Mouse (Mus musculus): Measurements from ENCODE around the gene Prdm4. TPM values are rescaled to one million over a fixed set of nuclear protein-coding genes. Genes with fewer than 3 reads are reported as not detected.

The Prdm4 gene
- polyA plus RNA-seq, 1 experiment from 2014 or later, result 23.6 TPM

- 92% methylated on average over 11 of the region's 11 CpGs for whole genome bisulfite sequencing
- Histone ChIP-seq H3K4me1 (replicated peaks) (peaks cover 19% of the 10 kb centered on the region), H3K4me3 (no peak overlapping the region), H3K9me3 (no peaks in the 10 kb centered on the region), H3K4me2 (no peak overlapping the region), H3K36me3 (no peaks in the 10 kb centered on the region), H3K9ac (no peak overlapping the region), H3K27me3 (peaks cover 11% of the 10 kb centered on the region; the same call in 1 of the 2 replicates), H3K27ac (no peak overlapping the region)
- ATAC-seq (ENCODE audit: low FRiP score), result no peak
Observed at GRCm38 (mm10) chr10:85929962-85930361, 13.0 kb upstream of the Prdm4 start.

- Histone ChIP-seq H3K27me3 (peaks cover 11% of the 10 kb centered on the region; the same call in 1 of the 2 replicates), H3K9me3 (no peaks in the 10 kb centered on the region), H3K36me3 (no peaks in the 10 kb centered on the region), H3K4me3 (peak overlapping the region; percentile 57), H3K4me1 (replicated peaks) (peaks cover 19% of the 10 kb centered on the region), H3K27ac (no peak overlapping the region), H3K9ac (peak overlapping the region; percentile 73), H3K4me2 (peak overlapping the region; percentile 87)
- no peak for ATAC-seq (ENCODE audit: low FRiP score)
- WGBS, result 52% methylated on average over 11 of the region's 11 CpGs
Observed at GRCm38 (mm10) chr10:85929208-85929591, 12.3 kb upstream of the Prdm4 start.

- peak overlapping the region; percentile 87 for H3K4me2 ChIP-seq
- H3K9me3 ChIP-seq, result no peaks in the 10 kb centered on the region
- peak overlapping the region; percentile 73 for H3K9ac ChIP-seq
- peak; percentile 94 for ATAC-seq (ENCODE audit: low FRiP score)
- H3K4me1 ChIP-seq (replicated peaks), result peaks cover 19% of the 10 kb centered on the region
- WGBS, result 1% methylated on average over 63 of the region's 63 CpGs
- peaks cover 11% of the 10 kb centered on the region; the same call in 1 of the 2 replicates for H3K27me3 ChIP-seq
- H3K27ac ChIP-seq, result 0 out of 2 replicates have a peak overlapping the region, but pooled peaks have one; percentile 23
- no peaks in the 10 kb centered on the region for H3K36me3 ChIP-seq
- peak overlapping the region; percentile 57 for H3K4me3 ChIP-seq
Observed at GRCm38 (mm10) chr10:85928499-85929207, 11.7 kb upstream of the Prdm4 start.

- Histone ChIP-seq H3K4me3 (peak within 1 kb of the TSS; percentile 57), H3K9me3 (no peaks in the 10 kb centered on the region), H3K36me3 (no peaks in the 10 kb centered on the region), H3K9ac (peak within 1 kb of the TSS; percentile 73), H3K27me3 (peaks cover 15% of the 10 kb centered on the region; the same call in 1 of the 2 replicates), H3K4me1 (replicated peaks) (peaks cover 19% of the 10 kb centered on the region), H3K4me2 (peak within 1 kb of the TSS; percentile 87), H3K27ac (0 out of 2 replicates have a peak within 1 kb of the TSS, but pooled peaks have one; percentile 23)
- 0 out of 2 replicates have a peak, but pooled peaks have one; percentile 23 for ATAC-seq (ENCODE audit: low FRiP score)
- WGBS, result 2% methylated on average over 23 of the region's 23 CpGs
Observed at GRCm38 (mm10) chr10:85927676-85928445, 10.9 kb upstream of the Prdm4 start, which contains the start of gene Ascl4. TSS of gene Ascl4 (plus strand) at chr10:85927681.

GRCm38 (mm10) chr10:85879886-85880486, 37.0 kb downstream of the Prdm4 start:
- H3K4me3 ChIP-seq, result no peak overlapping the region
- H3K4me2 ChIP-seq, result no peak overlapping the region
- 94% methylated on average over 8 of the region's 8 CpGs for WGBS
- H3K9ac ChIP-seq, result no peak overlapping the region
- ATAC-seq (ENCODE audit: low FRiP score), result no peak
- H3K27ac ChIP-seq, result no peak overlapping the region
- no peaks in the 10 kb centered on the region for H3K4me1 ChIP-seq (replicated peaks)
- no peaks in the 10 kb centered on the region for H3K9me3 ChIP-seq
- H3K36me3 ChIP-seq, result peaks cover 92% of the 10 kb centered on the region
- no peaks in the 10 kb centered on the region for H3K27me3 ChIP-seq

GRCm38 (mm10) chr10:85875812-85876211, 41.1 kb downstream of the Prdm4 start:
- no peak overlapping the region for H3K4me2 ChIP-seq
- no peak overlapping the region for H3K9ac ChIP-seq
- peaks cover 67% of the 10 kb centered on the region for H3K36me3 ChIP-seq
- H3K4me1 ChIP-seq (replicated peaks), result peaks cover 15% of the 10 kb centered on the region
- no peak overlapping the region for H3K27ac ChIP-seq
- no peaks in the 10 kb centered on the region for H3K9me3 ChIP-seq
- H3K27me3 ChIP-seq, result no peaks in the 10 kb centered on the region
- no peak overlapping the region for H3K4me3 ChIP-seq
- 88% methylated on average over 5 of the region's 5 CpGs for WGBS
- ATAC-seq (ENCODE audit: low FRiP score), result no peak

GRCm38 (mm10) chr10:85873861-85874544, 42.9 kb downstream of the Prdm4 start:
- Histone ChIP-seq H3K9me3 (no peaks in the 10 kb centered on the region), H3K4me1 (replicated peaks) (peaks cover 15% of the 10 kb centered on the region), H3K9ac (no peak overlapping the region), H3K27ac (no peak overlapping the region), H3K36me3 (peaks cover 51% of the 10 kb centered on the region), H3K4me2 (no peak overlapping the region), H3K4me3 (no peak overlapping the region), H3K27me3 (no peaks in the 10 kb centered on the region)
- ATAC-seq (ENCODE audit: low FRiP score), result no peak
- WGBS, result 92% methylated on average over 13 of the region's 13 CpGs

- Histone ChIP-seq H3K27me3 (no peaks in the 10 kb centered on the region), H3K4me2 (peak overlapping the region; percentile 77), H3K9me3 (no peaks in the 10 kb centered on the region), H3K9ac (peak overlapping the region; percentile 92), H3K4me1 (replicated peaks) (peaks cover 15% of the 10 kb centered on the region), H3K27ac (no peak overlapping the region), H3K4me3 (peak overlapping the region; percentile 98), H3K36me3 (peaks cover 35% of the 10 kb centered on the region)
- WGBS, result 3% methylated on average over 5 of the region's 5 CpGs
- ATAC-seq (ENCODE audit: low FRiP score), result no peak
Observed at GRCm38 (mm10) chr10:85872479-85872773, 44.5 kb downstream of the Prdm4 start.

- peak overlapping the region; percentile 77 for H3K4me2 ChIP-seq
- ATAC-seq (ENCODE audit: low FRiP score), result peak; percentile 97
- H3K4me3 ChIP-seq, result peak overlapping the region; percentile 98
- no peaks in the 10 kb centered on the region for H3K27me3 ChIP-seq
- peaks cover 31% of the 10 kb centered on the region for H3K36me3 ChIP-seq
- no peaks in the 10 kb centered on the region for H3K9me3 ChIP-seq
- H3K4me1 ChIP-seq (replicated peaks), result peaks cover 15% of the 10 kb centered on the region
- H3K27ac ChIP-seq, result peak overlapping the region; percentile 48; the same call in 1 of the 2 replicates
- H3K9ac ChIP-seq, result peak overlapping the region; percentile 92
- WGBS, result 1% methylated on average over 49 of the region's 55 CpGs
Observed at GRCm38 (mm10) chr10:85871698-85872478, 45.1 kb downstream of the Prdm4 start.

- Histone ChIP-seq H3K27ac (no peak overlapping the region), H3K9me3 (no peaks in the 10 kb centered on the region), H3K4me1 (replicated peaks) (no peaks in the 10 kb centered on the region), H3K4me2 (no peak overlapping the region), H3K36me3 (no peaks in the 10 kb centered on the region), H3K27me3 (no peaks in the 10 kb centered on the region), H3K4me3 (no peak overlapping the region), H3K9ac (no peak overlapping the region)
- WGBS, result 85% methylated on average over 4 of the region's 4 CpGs
- no peak for ATAC-seq (ENCODE audit: low FRiP score)
Observed at GRCm38 (mm10) chr10:85846105-85846862, 70.7 kb downstream of the Prdm4 start.

Data from hindbrain, embryonic 13.5 days (tissue).